Mouse (Mus musculus) kidney, adult 2 months (tissue): ENCODE data around the gene Art4.

Experiments used
- CTCF ChIP-seq: fragments of 200-500 bp; conservative IDR thresholded peaks from 2 replicates; pipeline ENCODE4 v1.5.1; 2011; ENCODE audit warnings: low read depth, mild to moderate bottlenecking, control low read depth, low read length, moderate library complexity, mixed read lengths; ENCODE audit not compliant: insufficient read depth, insufficient read length
- POLR2A ChIP-seq: fragments of 200-500 bp; IDR thresholded peaks from one replicate; pipeline ENCODE4 v1.6.1; 2011; ENCODE audit warnings: low read depth, low read length, control low read depth

DNA sequence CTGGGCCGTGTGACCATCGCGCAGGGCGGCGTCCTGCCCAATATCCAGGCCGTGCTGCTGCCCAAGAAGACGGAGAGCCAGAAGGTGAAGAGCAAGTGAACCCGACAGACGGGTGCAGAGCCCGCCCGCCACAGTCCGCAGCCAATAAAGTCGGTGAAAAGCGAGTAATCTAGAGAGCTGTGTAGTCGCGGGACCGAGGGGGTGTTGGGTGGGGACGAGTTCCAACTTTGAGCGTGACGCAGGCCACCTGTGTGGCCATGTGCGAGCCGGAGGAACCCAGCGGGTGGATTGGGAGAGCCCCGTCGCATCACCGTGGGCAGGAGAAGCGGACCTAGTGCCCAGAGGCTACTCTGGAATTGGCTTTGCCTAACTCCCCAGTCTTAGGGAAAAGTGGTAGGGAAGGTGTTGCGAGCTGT, 48.9 kb downstream of the Art4 start:
- TF ChIP-seq CTCF, result no peak
- no peak for TF ChIP-seq POLR2A
